Mouse (Mus musculus): ENCODE data around the gene Add3.

Gene Add3

DNA sequence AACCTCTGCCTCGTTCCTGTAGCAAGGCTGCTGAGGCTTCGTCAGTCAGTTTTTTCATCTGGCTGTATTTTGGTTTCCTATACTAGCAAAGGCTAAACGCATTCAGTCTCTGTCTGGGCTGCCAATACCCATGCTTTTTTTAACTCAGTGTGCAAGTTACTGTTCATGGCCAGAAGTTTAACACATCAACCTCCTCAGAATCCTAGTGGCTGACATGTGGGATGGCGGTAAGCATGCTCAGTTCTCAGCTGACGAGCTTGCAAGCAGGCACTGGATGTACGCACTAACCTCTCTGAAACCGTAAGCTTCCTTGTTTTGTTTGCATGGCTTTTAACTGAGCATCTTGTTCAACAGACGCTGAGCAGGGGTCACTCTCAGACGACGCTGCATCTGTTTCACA is 103.7 kb downstream of the Add3 start:
- DNase-seq, result no peak

DNA sequence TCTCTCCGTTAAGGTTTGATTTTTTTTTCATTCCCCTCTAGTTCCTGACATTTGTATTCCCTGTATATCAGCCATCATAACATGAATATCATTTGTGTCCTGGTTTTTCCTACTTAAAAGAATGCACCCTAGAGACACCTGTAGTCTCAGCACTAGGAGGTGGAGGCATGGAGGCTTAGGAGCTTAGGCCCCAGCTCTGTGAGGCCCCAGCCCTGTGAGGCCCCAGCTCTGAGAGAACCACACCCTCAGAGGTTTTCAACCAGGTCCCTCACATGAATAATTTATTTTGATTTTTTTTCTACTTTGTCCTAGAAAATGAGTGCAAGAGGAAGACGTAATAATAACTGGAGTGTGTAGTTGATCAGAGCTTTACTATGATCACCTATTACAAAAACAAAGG is 107.3 kb downstream of the Add3 start:
- DNase-seq, result no peak

DNA sequence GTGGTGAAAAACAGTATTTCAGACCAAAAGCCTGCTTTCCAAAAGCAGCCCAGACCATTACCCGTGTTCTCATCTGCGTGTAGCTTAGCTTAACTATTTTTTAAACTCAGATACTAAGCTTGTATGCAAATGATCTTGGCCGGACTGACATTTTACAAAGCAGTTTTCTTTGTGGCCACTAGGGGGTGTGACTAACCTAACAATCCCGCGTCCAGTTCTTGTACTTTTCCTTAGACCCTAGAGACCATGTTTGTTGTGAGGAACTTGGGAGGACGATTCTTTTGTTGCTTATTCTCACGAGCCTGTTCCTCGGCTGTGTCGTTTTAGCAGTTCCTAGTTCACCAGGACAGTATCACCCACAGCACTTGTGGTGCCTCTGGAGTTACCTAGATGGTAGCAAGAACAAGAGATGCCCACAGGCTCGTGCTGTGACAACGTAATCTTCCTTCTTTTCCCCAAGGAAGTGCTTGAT is 107.8 kb downstream of the Add3 start:
- peak; percentile 73 for DNase-seq

DNA sequence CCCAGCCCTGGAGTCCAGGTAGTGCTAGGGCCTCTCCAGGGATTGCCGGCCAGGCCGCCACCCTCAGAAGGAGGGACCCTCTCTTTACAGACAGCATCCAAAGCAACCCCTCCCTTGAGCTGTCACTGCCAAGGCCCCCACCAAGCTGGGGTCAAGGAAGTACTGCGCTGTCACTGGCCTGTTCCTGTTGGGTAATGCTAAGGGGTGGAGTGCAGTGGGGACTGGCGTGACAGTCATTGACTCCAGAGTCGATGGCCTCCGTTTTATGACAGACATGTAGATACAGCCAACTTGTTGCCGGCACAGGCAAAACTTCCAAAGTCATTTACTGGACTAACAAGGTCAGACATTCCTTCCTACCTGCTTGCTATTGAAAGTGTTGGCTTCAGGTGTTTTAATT is 110.8 kb downstream of the Add3 start:
- DNase-seq, result peak; percentile 43

DNA sequence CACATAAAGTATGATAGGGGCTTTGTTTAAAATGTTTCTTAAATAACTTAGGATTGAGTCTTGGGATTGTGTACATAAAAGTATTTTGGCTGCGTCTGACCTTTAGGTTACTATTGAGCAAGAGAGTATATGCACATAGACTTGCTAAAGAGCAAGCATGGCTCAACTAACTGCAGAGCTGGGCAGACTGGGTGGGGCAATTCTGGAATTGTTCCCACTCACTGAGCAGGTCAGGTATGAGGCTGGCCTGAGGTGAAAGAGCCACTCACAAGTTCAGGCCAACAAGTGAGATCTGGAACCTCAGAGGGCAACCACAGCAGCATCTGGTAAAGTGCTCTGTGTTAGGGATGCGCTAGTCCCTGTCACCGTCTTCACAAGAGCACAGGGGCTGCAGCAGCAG is 111.4 kb downstream of the Add3 start:
- DNase-seq, result peak; percentile 57

DNA sequence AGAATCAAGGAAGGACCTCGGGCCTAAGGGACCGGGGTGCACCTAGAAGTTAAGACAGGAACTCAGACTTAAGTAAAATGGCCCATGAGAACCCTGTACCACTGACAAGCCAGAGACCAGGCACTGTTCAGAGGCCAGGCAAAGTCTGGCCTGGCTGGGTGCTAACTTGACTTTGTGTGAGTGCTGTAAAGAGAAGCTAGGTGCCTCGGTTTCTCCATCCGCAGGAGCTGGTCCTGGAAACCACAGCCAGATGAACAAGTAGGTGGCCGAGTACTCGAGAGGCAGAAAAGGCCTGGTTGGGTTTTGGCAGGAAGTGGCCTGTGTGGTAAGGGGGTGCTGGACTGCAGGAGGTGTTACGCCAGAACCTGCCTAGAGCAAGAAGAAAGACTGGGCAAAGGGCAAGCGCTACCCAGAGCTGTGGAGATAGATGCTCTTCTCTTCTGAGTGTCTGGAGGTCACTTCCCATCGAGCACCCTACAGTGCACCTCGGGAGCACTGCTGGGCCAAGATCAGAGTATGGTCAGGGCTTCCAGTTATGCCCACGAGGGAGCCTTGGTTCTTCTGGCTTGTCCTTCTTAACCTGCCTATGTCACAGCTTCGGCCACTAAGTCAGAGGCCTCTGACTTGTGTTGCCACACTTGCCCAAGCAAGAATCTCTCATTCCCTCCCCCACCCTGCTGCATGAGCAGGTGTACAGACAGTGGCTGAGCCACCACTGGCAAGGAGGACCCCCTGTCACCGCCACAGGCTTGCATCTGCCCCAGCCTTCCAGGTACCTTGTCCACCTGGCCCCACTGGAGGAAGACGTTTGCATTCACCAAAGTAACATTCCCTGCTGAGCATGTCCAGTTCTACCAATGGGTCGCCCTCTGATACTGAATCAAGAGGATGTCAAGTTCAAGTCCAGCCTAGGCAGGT is 112.1 kb downstream of the Add3 start:
- peak; percentile 39 for DNase-seq

DNA sequence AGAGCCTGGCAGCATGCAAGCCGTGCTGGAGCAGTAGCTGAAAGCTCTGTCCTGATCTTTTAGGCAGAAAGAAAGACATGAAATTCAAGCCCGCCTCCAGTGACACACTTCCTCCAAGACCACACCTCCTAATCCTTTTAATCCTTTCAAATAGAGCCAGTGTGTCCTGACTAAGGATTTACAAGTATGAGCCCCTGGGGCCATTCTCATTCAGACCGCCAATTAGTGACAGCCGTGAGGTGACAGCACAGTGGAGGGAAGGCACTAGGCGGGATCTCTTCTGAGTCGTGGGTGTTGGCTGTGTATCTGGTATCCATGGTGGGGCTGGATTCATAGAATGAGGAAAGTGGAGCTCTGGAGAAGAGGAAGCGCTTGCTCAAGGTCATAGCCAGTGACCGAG is 116.1 kb downstream of the Add3 start:
- no peak for DNase-seq

DNA sequence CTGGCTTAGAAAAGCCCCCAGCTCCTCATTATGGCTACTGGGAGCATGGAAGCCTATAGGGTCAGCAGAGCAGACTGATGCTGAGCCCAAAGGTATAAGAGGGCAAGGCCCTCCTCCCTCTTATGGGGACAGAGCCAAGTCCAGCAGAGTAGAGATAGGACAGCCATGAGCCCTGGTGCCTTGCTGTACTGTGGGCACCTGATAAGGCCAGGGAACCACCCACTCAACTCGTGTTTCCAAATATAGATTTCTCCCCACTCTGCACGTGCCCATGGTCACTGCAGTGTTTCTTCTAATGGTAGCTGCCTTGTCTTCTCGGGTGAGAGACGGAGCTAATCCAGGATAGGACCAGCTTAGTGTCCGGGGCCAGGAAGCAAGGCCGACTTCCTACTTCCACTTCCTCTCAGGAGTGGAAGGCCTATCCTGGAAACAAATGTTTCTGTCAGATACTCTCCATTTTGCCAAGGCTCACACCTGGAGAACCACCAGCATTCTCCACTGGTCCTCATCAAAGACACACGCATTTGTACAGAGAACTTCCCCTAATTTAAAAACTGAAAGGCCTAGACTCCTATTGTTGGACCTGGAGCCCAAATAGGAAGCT is 116.8 kb downstream of the Add3 start:
- DNase-seq, result no peak

DNA sequence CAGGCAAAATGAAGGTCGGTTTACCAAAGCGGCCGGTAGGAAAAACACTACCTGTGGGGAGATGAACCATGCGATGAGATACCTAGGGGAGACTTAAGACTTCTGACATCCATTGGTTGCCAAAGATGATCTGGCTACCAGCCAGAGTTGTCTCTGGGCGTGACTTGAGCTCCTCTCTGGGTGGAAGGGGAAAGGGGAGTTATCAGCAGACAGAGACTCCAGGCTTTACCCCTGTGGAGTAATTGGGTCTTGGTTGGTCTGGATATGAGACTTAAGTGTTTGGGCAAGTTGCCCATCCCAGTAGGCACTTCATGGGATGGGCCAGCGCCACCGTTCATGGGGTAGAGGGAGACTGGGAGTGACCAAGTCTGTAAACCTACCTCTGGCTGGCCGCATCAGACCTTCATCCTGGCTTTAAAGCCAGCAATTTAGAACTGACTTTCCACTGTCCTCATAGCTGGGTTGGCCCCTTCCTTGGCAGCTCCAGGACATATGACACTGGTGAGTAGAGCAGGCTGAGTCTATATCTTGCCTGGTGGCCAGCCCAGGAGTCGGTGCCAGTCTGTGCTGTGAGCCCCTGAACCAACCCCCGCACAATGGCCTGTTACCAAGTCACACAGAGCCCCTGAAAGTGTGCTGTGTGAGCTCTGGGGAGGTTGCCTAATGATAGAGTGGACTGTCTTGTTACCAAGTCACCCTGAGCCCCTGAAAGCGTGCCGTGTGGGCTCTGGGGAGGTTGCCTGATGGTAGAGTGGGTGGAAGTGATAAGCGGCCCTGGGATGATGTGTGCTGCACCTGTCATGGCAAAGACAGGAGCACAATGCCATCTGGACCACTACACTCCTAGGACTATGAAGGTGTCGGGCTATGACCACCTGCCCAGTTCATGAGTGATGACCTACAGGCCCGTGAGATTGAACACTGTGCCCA is 117.7 kb downstream of the Add3 start:
- DNase-seq, result no peak

DNA sequence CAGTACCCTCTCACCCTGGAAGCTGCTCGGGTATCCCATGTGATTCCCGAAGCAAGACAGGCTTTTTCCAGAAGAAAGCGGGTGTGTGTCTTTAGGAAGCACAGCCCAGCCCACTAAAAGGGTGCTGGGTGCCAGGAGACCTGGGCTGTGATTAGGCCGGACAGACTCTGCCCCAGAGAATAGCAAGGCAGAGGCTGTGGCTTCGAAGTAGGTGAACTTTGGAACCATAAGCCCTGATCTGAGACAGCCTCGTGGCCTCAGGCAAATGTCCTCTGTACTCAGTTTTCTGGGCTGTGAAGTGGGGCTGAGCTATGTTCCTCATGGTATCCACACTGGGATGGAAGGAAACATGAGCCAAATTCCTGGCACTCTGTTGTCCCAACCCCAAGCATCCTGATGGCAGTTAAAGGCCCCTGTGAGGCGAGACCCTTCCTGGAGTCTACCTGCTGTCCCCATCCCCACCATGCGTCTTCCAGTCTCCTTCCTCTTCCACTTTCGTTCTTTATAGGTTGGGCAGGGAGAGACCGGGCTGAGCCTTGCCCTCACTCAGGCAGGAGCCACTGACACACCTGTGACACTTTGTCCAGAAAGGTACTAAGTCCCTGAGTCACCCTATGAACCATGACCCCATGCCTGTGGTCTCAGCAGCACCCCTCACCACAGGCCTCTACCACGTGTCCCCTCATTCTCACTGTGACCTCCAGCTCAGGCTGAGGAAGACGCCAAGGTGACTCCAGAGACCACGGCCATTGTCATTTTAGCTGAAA is 118.7 kb downstream of the Add3 start:
- no peak for DNase-seq

DNA sequence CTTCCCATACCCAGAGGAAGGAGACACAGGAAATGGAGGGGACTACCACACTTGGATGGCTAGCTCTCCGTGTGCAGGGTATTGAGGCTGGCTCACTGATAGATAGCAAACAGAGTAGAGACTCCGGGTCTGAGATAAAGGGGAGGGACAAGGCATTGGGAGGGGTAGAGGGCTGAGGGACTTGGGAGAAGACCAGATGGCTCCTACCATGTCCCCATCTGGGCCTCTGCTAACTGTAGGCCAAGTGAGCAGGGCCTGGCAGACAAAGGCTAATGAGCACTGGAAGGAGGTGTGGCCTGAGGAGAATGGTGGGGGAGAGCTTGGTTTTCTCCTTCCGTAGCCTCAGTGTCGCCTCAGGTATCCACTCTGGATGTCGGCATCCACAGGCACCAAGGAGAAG is 119.3 kb downstream of the Add3 start:
- no peak for DNase-seq

DNA sequence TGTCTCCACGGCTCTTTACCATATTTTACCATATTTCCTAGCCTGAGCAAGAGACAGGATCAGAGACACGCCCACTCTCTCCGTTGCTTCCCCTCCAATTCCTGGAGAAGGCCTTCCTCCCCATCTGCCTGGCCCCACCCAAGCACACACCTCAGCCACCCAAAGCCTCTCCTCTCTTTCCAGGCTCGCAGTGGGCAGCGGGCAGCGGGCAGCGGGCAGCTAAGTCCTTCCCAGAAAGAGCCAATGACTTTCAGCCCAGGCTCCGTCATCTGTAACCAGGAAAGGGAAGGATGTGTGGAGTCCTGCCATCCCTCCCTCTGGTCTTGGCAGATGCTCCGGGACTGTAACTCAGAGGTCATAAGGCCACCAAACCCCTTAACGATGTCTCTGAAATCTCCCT is 120.0 kb downstream of the Add3 start:
- DNase-seq, result no peak

DNA sequence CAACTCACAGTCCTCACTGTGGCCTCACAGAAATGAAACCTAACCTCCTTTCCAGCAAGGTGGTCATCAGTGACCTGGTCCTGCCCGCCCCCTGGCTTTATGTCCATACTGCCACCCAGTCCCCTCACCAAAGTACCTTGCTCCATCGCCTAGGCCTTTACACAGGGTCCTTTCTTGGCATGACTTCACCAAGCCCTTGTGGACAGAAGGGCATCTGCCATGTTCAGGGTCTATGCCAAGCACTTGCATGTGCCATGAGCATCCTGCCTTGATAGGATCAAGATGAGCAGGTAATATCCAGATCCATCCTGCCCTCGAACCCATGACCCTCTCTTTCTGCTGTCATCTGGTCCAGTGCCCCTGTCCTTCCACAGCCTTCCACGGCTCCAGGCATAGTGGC is 120.6 kb downstream of the Add3 start:
- no peak for DNase-seq

DNA sequence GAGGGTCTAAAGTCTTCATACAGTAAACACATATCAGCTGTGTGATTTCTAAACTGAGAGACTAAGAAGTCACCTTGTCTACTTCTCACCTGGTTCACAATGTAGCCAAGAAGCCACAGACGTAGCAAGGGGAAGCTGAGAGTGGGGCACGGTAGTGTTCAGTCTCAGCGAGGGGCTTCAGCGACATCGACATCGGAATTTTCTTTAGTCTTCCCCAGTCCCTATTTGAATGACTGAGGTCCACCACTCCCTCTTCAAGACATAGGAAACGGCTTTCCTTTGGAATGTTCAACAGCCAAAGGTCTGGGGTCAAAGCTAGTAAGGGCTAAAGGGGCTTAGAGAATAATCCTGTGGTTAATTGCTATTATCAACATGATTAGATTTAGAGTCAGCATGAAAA is 121.8 kb downstream of the Add3 start:
- no peak for DNase-seq

DNA sequence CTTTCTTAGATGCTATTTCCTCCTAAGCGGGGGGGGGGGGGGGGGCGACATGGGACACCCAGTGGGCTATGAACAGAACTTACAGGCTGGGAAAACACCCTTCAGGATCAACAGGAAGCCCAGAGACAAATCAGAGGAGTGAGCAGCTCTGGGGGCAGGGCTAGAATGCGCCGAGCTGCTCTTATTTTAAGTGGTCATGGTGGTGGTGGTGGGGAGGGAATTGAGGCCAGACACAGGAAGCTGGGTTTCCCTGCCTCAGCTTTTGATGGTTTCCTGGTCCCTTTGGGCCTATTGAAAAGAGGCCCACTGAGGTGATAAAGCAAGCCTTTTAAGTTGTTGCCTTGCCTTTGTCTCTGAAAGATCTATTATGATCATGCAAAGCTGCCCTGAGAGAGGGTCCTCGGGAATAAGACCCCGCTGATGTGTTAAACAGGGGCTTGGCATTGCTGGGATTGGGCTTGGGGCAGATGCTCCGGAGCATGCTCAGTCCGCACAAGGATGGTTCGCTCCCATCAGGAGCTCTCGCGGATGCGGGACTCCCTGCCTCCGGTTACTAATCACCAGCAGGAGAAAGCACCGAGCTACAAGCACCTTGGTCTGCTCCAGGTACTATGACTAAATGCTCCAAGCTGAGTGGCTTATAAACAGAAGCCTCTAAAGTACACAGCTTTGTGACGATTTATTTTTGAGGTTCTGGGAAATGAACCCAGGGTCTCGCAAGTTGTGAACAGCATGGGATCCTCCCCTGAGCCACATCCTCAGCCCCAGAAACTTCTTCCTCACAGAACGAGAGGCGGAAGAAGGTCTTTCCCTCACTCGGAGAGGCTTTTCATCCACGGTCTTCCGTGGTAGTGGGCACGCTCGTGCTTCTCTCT is 123.9 kb downstream of the Add3 start:
- DNase-seq, result no peak

DNA sequence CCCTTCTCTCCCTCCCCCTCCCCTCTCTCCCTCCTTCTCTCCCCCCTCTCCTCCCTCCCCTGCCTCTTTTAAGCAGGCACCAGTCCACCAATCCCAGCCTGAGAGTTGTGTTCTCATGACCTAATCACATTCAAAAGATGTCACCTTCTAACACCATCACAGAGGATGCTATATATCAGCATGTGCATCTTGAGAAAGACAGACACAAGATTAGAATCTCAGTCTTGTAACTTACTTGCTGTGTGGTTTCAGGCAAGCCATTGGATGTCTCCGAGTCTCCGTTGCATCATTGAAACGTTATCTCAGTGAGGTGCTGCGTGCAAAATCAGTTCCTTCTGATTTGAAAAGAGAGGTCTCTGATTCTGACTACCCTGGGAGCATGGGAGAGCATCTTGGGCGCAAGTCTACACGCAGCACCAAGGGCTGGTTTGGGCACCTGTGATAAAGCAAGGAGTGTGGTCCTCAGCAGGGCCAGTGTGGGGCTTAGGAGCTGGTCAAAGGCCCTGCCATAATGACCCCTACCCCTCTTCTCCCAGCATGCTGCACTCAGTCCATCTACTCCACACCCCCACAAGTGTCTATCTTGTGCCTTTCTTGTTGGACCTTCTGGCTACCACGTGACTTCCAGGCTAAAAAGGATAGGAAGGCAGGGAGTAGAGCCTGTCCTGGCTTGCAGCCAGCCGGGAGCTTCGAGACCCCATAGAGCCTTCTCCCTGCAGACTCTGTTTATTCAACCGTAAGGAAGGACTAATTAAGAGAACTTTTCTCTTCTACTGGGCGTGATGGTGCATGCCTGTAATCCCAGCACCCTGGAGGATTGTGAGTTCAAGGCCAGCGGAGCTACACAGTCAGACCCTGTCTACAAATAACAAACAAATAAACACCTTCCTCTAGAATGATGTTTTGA is 124.8 kb downstream of the Add3 start:
- DNase-seq, result no peak

DNA sequence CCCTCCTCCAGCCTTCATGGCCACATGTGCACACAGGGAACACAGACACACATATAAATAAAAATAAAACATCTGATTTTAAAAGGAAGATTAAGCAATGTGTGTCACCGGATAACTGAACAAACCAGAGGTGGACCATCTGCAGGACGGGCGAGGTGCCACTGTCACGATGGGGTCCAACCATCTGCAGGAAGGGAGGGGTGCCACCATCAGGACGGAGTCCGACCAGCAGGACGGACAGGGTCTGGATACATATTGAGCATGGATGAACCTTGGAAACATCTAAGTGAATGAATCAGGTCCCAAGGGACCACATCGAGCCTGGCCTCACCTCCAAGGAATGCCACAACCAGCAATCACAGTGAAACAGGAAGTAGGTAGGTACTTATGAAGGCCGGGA is 127.1 kb downstream of the Add3 start:
- DNase-seq, result no peak

DNA sequence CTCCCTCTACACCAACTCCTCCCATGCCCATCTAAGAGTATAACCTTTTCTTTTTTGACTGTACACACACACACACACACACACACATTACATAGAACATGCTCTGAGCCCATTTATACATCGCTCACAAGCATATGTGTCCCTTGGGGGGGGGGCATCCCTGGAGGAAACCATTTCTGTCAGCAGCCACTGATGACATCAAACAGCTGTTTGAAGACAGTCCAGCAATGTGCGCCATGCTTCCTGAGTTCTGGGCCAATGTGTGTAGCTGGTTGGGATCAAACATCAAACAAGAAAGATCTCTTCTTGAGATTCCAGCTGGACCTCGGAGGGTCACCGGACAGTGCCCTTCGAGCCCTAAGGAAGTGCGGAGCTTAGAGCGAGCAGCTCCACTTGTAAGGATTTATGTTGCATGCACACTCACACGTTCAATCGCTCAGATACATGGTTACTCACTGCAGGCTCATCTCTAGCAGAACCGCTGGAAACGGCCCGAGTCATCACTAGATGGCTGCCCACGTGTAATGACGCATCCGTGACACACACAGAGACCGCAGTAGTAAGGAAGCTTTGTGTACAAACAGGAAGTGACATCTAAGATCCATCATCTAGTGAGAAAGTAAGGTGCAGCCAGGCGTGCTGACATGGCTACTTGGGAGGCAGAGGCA is 132.9 kb downstream of the Add3 start:
- DNase-seq, result peak; percentile 73

DNA sequence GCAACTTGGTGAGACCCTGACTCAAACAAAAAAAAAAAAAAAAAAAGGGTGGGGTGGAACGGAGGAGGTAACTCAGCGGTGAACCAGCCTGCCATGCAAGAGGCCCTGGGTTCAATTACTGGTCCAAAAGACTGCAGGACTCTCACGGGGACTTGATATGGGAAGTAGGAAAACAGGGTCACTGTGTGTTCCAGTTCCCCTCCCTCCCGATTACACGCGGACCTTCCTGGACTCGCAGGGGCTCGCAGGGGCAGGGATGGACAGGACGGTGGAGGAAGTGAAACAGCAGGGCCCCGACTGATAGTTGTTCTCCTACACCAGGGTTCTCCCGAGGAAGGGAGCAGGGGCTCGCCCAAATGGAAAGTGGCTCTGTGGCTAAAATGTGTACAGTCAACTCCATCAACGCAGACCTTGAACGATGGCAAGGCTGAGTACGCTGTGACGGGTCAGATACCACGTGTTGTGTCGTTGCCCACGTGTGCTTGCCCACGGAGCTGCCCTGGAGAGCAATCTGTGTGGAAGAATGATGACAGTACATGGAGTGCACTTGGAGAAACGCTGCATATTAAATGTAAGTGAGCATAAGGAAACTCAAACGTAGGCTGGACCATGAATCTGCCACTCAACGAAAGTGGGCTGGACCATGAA is 133.7 kb downstream of the Add3 start:
- no peak for DNase-seq

Data from lung, postnatal 36 days (tissue).